Mouse (Mus musculus) myocyte (in vitro differentiated cells): Measurements from ENCODE around the gene Slc22a23. TPM values are rescaled to one million over a fixed set of nuclear protein-coding genes. Genes with fewer than 3 reads are reported as not detected.

Experiments used
- H3K27me3 ChIP-seq: one replicate; pipeline ENCODE4 v1.6.1; 2011; ENCODE audit not compliant: control insufficient read depth, insufficient read depth, insufficient read length
- H3K36me3 ChIP-seq: one replicate; pipeline ENCODE4 v1.6.1; 2011; ENCODE audit not compliant: control insufficient read depth, insufficient read depth
- H3K4me2 ChIP-seq: one replicate; pipeline ENCODE4 v1.6.1; 2011; ENCODE audit warnings: low read depth, control low read depth
- H3K4me3 ChIP-seq: one replicate; pipeline ENCODE4 v1.5.1; 2011; ENCODE audit warnings: mild to moderate bottlenecking, control low read depth, moderate library complexity
- H3K79me2 ChIP-seq: one replicate; pipeline ENCODE4 v1.6.1; 2011; ENCODE audit not compliant: control insufficient read depth, insufficient read depth
- H3ac ChIP-seq: one replicate; pipeline ENCODE4 v1.6.1; 2011; ENCODE audit not compliant: control insufficient read depth, insufficient read length
- CEBPB ChIP-seq: IDR thresholded peaks from 2 replicates; pipeline ENCODE4 v1.6.1; 2011; ENCODE audit warnings: mild to moderate bottlenecking, moderate library complexity; ENCODE audit not compliant: poor library complexity, insufficient read depth, severe bottlenecking
- E2F4 ChIP-seq: IDR thresholded peaks from one replicate; pipeline ENCODE4 v1.6.1; 2011; ENCODE audit warnings: mild to moderate bottlenecking, control low read depth, moderate library complexity; ENCODE audit not compliant: insufficient read depth
- MAX ChIP-seq: IDR thresholded peaks from one replicate; pipeline ENCODE4 v1.6.1; 2011; ENCODE audit warnings: low read depth, mild to moderate bottlenecking, control low read depth
- MYOD1 ChIP-seq, 3 experiments: IDR thresholded peaks; one replicate each; pipeline ENCODE4 v1.6.1; 2011; ENCODE audit warnings: control low read depth in 2 of 3, low read depth in 2 of 3, mild to moderate bottlenecking in 2 of 3, moderate library complexity in 1 of 3; ENCODE audit not compliant: insufficient read length in 2 of 3, control insufficient read depth in 1 of 3
- MYOG ChIP-seq, 3 experiments: IDR thresholded peaks; one replicate each; pipeline ENCODE4 v1.6.1; 2011; ENCODE audit warnings: control low read depth in 2 of 3, low read depth in 2 of 3, mild to moderate bottlenecking in 2 of 3; ENCODE audit not compliant: insufficient read length in 2 of 3, control insufficient read depth in 1 of 3, insufficient read depth in 1 of 3
- POLR2A ChIP-seq: IDR thresholded peaks from one replicate; pipeline ENCODE4 v1.6.1; 2011; ENCODE audit warnings: low read depth, mild to moderate bottlenecking, control low read depth, moderate library complexity; ENCODE audit not compliant: insufficient read length
- POLR2AphosphoS2 ChIP-seq: IDR thresholded peaks from one replicate; pipeline ENCODE4 v1.6.1; 2011; ENCODE audit warnings: low read depth, control low read depth; ENCODE audit not compliant: insufficient read length
- REST ChIP-seq: IDR thresholded peaks from one replicate; pipeline ENCODE4 v1.6.1; 2011; ENCODE audit warnings: mild to moderate bottlenecking, control low read depth, moderate library complexity; ENCODE audit not compliant: insufficient read depth, insufficient read length
- SRF ChIP-seq: IDR thresholded peaks from one replicate; pipeline ENCODE4 v1.6.1; 2011; ENCODE audit warnings: low read depth; ENCODE audit not compliant: control insufficient read depth, insufficient read length
- TCF12 ChIP-seq: IDR thresholded peaks from one replicate; pipeline ENCODE4 v1.6.1; 2011; ENCODE audit warnings: mild to moderate bottlenecking, control low read depth; ENCODE audit not compliant: poor library complexity, insufficient read depth, severe bottlenecking
- TCF3 ChIP-seq: IDR thresholded peaks from one replicate; pipeline ENCODE4 v1.6.1; 2011; ENCODE audit warnings: low read depth, control low read depth; ENCODE audit not compliant: insufficient read length
- USF1 ChIP-seq: IDR thresholded peaks from one replicate; pipeline ENCODE4 v1.6.1; 2011; ENCODE audit warnings: low read depth, mild to moderate bottlenecking, control low read depth, moderate library complexity
- polyA plus RNA-seq: library from polyadenylated mRNA; unstranded; fragments of >200 nt; fragmentation: generic; extraction: Trizol; gene quantifications from one replicate; pipeline ENCODE4 v1.2.1, GENCODE M21; 2012; ENCODE audit warnings: missing spikeins

The Slc22a23 gene
- polyA plus RNA-seq, 1 experiment, result 8.5 TPM

GRCm38 (mm10) chr13:34256676-34257075, 88.3 kb downstream of the Slc22a23 start:
- TF ChIP-seq TCF3, result no peak
- TF ChIP-seq POLR2AphosphoS2, result no peak
- Histone ChIP-seq H3K4me3 (no peak overlapping the region), H3K36me3 (no peaks in the 10 kb centered on the region), H3ac (no peak overlapping the region), H3K27me3 (no peaks in the 10 kb centered on the region), H3K79me2 (no peaks in the 10 kb centered on the region), H3K4me2 (no peak overlapping the region)

GRCm38 (mm10) chr13:34255297-34255696, 89.7 kb downstream of the Slc22a23 start:
- no peak overlapping the region for H3ac ChIP-seq
- no peaks in the 10 kb centered on the region for H3K79me2 ChIP-seq
- no peaks in the 10 kb centered on the region for H3K36me3 ChIP-seq
- H3K4me3 ChIP-seq, result no peak overlapping the region
- no peak overlapping the region for H3K4me2 ChIP-seq
- no peaks in the 10 kb centered on the region for H3K27me3 ChIP-seq
- TF ChIP-seq E2F4 (no peak), MAX (no peak), CEBPB (no peak), MYOG (IDR thresholded peaks at IDR 0.05; ENCODE audit: control insufficient read depth in 1 of 3, insufficient read depth in 1 of 3, insufficient read length in 2 of 3, low read depth in 2 of 3) (no peak), SRF (no peak), TCF3 (no peak), MYOD1 (IDR thresholded peaks at IDR 0.05; ENCODE audit: control insufficient read depth in 1 of 3, insufficient read length in 2 of 3, low read depth in 2 of 3) (no peak), USF1 (no peak), TCF12 (no peak), POLR2AphosphoS2 (no peak)

GRCm38 (mm10) chr13:34254691-34255090, 90.3 kb downstream of the Slc22a23 start:
- H3K4me2 ChIP-seq, result no peak overlapping the region
- no peaks in the 10 kb centered on the region for H3K36me3 ChIP-seq
- H3ac ChIP-seq, result no peak overlapping the region
- no peak overlapping the region for H3K4me3 ChIP-seq
- H3K79me2 ChIP-seq, result no peaks in the 10 kb centered on the region
- no peaks in the 10 kb centered on the region for H3K27me3 ChIP-seq
- TF ChIP-seq USF1, result no peak
- TF ChIP-seq MYOD1 (IDR thresholded peaks at IDR 0.05; ENCODE audit: control insufficient read depth in 1 of 3, insufficient read length in 2 of 3, low read depth in 2 of 3), result no peak
- TF ChIP-seq MAX, result no peak
- TF ChIP-seq TCF12, result no peak
- no peak for TF ChIP-seq CEBPB
- no peak for TF ChIP-seq MYOG (IDR thresholded peaks at IDR 0.05; ENCODE audit: control insufficient read depth in 1 of 3, insufficient read depth in 1 of 3, insufficient read length in 2 of 3, low read depth in 2 of 3)
- TF ChIP-seq POLR2A, result no peak
- no peak for TF ChIP-seq SRF
- TF ChIP-seq REST, result no peak
- no peak for TF ChIP-seq POLR2AphosphoS2
- no peak for TF ChIP-seq E2F4
- TF ChIP-seq TCF3, result no peak

- Histone ChIP-seq H3K79me2 (no peaks in the 10 kb centered on the region), H3K36me3 (no peaks in the 10 kb centered on the region), H3K27me3 (no peaks in the 10 kb centered on the region), H3ac (no peak overlapping the region), H3K4me3 (no peak overlapping the region), H3K4me2 (no peak overlapping the region)
- TF ChIP-seq SRF (no peak), REST (no peak), MYOD1 (IDR thresholded peaks at IDR 0.05; ENCODE audit: control insufficient read depth in 1 of 3, insufficient read length in 2 of 3, low read depth in 2 of 3) (no peak), USF1 (no peak), CEBPB (no peak), MAX (no peak), POLR2AphosphoS2 (no peak), POLR2A (no peak)
These were observed 91.2 kb downstream of the Slc22a23 start for GRCm38 (mm10) chr13:34253736-34254135.

GRCm38 (mm10) chr13:34248941-34249920, 95.8 kb downstream of the Slc22a23 start:
- no peaks in the 10 kb centered on the region for H3K79me2 ChIP-seq
- no peak overlapping the region for H3K4me3 ChIP-seq
- TF ChIP-seq TCF12 (no peak), MYOG (IDR thresholded peaks at IDR 0.05; ENCODE audit: control insufficient read depth in 1 of 3, insufficient read depth in 1 of 3, insufficient read length in 2 of 3, low read depth in 2 of 3) (no peak), REST (no peak), POLR2A (no peak), USF1 (no peak), MAX (no peak)
- no peak overlapping the region for H3K4me2 ChIP-seq
- H3K27me3 ChIP-seq, result no peaks in the 10 kb centered on the region
- no peak overlapping the region for H3ac ChIP-seq
- no peaks in the 10 kb centered on the region for H3K36me3 ChIP-seq
